Mouse (Mus musculus): ENCODE measurements around the gene Bbx. TPM values are rescaled to one million over a fixed set of nuclear protein-coding genes. Genes with fewer than 3 reads are reported as not detected.

Bbx gene
- polyA plus RNA-seq, 2 experiments = 1.8 to 3.4 TPM

DNA sequence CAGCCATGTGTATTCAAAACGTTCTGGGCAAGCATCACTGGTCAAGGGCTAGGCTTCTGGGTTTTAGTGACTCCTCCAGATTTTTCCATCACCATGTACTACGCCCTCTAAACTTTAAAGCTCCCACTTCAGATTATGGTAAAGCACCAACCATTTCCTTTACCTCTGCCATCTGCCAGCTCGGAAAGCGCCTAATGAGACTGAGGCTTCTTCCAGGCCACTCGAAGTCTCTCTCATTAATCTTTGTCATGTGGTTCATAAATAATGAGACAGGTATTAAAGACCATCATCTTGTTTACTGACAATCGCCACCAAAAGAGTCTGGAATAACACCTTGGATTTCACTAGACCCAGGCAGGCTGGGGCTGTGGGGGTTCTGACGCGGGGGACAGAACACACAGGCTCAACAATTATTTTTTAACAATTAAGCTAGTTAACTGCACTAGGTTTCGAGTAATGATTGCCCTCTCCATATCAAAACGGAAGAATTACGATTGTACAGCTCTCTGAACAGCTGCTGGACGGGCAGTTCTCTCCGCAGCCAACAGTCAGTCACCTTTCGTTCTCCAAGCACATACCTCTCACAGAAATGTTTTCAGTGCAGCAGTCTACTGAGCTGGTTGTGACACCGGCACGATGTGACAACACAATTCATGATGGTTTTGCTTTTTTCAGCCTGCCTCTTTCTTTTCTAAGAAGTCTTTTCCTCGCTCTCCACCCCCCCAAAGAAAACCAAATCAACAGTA, 68.6 kb downstream of the Bbx start:
- Histone ChIP-seq H3K27ac (no peak overlapping the region), H3K27me3 (ENCODE audit: control insufficient read depth, insufficient read depth, low read length) (no peaks in the 10 kb centered on the region), H3K4me3 (ENCODE audit: insufficient read depth in 1 of 2, low read depth in 2 of 2, low read length in 2 of 2) (peak overlapping the region; percentile 37 to 52), H3K4me2 (ENCODE audit: low read depth) (peak overlapping the region; percentile 49), H3K36me3 (replicated peaks; ENCODE audit: control insufficient read depth, insufficient read depth, low read depth) (no peaks in the 10 kb centered on the region), H3K9ac (replicated peaks) (0 out of 2 replicates have a peak overlapping the region, but pooled peaks have one; percentile 13), H3K9me3 (ENCODE audit: control insufficient read depth, low read length) (no peaks in the 10 kb centered on the region), H3K4me1 (replicated peaks; ENCODE audit: control insufficient read depth in 2 of 2, insufficient read depth in 2 of 2, low read length in 1 of 2) (no peaks in the 10 kb centered on the region; a peak in 1 of 4 replicates)
- no peak for DNase-seq (ENCODE audit: low read depth in 3 of 3, low spot score in 3 of 3)
- WGBS (ENCODE audit: insufficient replicate concordance) = 53% methylated on average over 17 of the region's 17 CpGs
- TF ChIP-seq EP300 (IDR thresholded peaks at IDR 0.05; ENCODE audit: low read depth) = no peak
- TF ChIP-seq CTCF (IDR thresholded peaks at IDR 0.05; ENCODE audit: low read depth) = no peak
- ATAC-seq (ENCODE audit: insufficient read depth) = no peak

DNA sequence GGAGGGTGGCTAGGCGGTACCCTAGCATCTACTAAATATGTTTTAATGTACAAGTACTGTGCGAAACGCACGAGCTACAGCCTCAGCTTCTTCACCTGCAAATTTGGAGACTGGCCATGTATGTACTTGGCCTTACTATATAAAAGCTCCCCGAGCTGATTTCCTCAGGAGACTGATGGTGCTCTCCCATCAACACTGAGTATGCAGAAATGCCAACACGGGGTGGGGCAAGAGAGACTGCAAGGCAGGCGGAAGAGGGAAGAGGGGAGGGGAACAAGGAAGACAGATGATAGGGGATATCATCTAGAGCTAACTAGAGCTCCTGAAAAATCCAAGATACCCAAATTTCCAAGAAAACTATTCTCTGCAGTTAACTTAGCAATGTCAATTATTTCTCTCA, 71.6 kb downstream of the Bbx start:
- DNase-seq (ENCODE audit: low read depth in 3 of 3, low spot score in 3 of 3) (no peak), ATAC-seq (ENCODE audit: insufficient read depth) (no peak)
- Histone ChIP-seq H3K27me3 (ENCODE audit: control insufficient read depth, insufficient read depth, low read length) (no peaks in the 10 kb centered on the region), H3K36me3 (replicated peaks; ENCODE audit: control insufficient read depth, insufficient read depth, low read depth) (no peaks in the 10 kb centered on the region), H3K9me3 (ENCODE audit: control insufficient read depth, low read length) (no peaks in the 10 kb centered on the region), H3K4me3 (ENCODE audit: insufficient read depth in 1 of 2, low read depth in 2 of 2, low read length in 2 of 2) (no peak overlapping the region), H3K27ac (no peak overlapping the region), H3K4me2 (ENCODE audit: low read depth) (no peak overlapping the region), H3K9ac (replicated peaks) (no peak overlapping the region), H3K4me1 (replicated peaks; ENCODE audit: control insufficient read depth in 2 of 2, insufficient read depth in 2 of 2, low read length in 1 of 2) (no peaks in the 10 kb centered on the region)
- TF ChIP-seq CTCF (IDR thresholded peaks at IDR 0.05; ENCODE audit: low read depth) (no peak), EP300 (IDR thresholded peaks at IDR 0.05; ENCODE audit: low read depth) (no peak)
- WGBS (ENCODE audit: insufficient replicate concordance) = 70% methylated on average over 7 of the region's 7 CpGs

DNA sequence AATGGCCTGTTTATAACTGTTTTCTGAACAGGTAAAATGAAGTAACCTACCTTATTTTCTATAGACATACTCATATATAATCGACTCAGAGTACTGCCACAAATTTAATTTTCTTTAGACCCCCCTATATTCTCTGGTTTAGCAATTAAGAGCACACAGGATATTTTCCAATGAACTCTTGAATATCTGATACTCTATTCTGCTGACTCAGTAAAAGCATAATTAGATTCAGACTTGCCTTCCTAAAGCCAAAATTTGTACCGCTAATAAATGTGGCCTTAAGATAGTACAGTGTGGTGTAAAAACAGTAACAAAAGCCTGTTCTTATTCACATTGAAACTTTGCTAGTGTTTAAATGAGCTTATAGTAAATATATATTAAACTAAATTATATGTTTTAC, 102.5 kb downstream of the Bbx start:
- no peak for ATAC-seq (ENCODE audit: insufficient read depth)
- WGBS (ENCODE audit: insufficient replicate concordance) = 67% methylated on average over 2 of the region's 2 CpGs
- Histone ChIP-seq H3K4me1 (replicated peaks; ENCODE audit: control insufficient read depth in 2 of 2, insufficient read depth in 2 of 2, low read length in 1 of 2) (no peaks in the 10 kb centered on the region), H3K4me2 (ENCODE audit: low read depth) (no peak overlapping the region), H3K4me3 (ENCODE audit: insufficient read depth in 1 of 2, low read depth in 2 of 2, low read length in 2 of 2) (no peak overlapping the region), H3K36me3 (replicated peaks; ENCODE audit: control insufficient read depth, insufficient read depth, low read depth) (no peaks in the 10 kb centered on the region), H3K27me3 (ENCODE audit: control insufficient read depth, insufficient read depth, low read length) (no peaks in the 10 kb centered on the region), H3K9me3 (ENCODE audit: control insufficient read depth, low read length) (no peaks in the 10 kb centered on the region), H3K9ac (replicated peaks) (no peak overlapping the region), H3K27ac (no peak overlapping the region)
- TF ChIP-seq EP300 (IDR thresholded peaks at IDR 0.05; ENCODE audit: low read depth) (no peak), CTCF (IDR thresholded peaks at IDR 0.05; ENCODE audit: low read depth) (no peak)
- no peak for DNase-seq (ENCODE audit: low read depth in 3 of 3, low spot score in 3 of 3)

DNA sequence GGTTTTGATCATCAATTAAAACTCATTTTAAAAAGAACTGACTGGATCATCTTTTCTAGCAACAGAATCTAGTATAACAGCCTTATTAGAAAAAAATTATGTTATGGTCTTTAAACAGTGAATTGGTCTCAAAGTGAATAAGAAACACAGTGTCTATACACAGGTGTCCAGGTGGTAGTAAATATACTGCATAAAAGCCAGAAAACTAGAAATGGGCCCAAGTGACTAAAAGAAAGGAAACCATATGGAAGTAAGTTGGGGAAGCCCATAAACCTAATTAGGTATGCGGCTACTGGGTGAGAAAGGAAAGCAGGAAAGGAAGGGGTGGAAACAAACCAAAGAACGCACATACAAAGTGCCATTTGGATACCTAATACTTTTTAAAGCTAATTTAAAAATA, 107.4 kb downstream of the Bbx start:
- H3K9me3 ChIP-seq (ENCODE audit: control insufficient read depth, low read length) = no peaks in the 10 kb centered on the region
- WGBS (ENCODE audit: insufficient replicate concordance) = 69% methylated on average over 2 of the region's 2 CpGs
- no peak overlapping the region for H3K4me2 ChIP-seq (ENCODE audit: low read depth)
- ATAC-seq (ENCODE audit: insufficient read depth) (no peak), DNase-seq (ENCODE audit: low read depth in 3 of 3, low spot score in 3 of 3) (no peak)
- H3K4me1 ChIP-seq (replicated peaks; ENCODE audit: control insufficient read depth in 2 of 2, insufficient read depth in 2 of 2, low read length in 1 of 2) = no peaks in the 10 kb centered on the region
- H3K36me3 ChIP-seq (replicated peaks; ENCODE audit: control insufficient read depth, insufficient read depth, low read depth) = no peaks in the 10 kb centered on the region
- no peak overlapping the region for H3K27ac ChIP-seq
- no peak overlapping the region for H3K9ac ChIP-seq (replicated peaks)
- H3K4me3 ChIP-seq (ENCODE audit: insufficient read depth in 1 of 2, low read depth in 2 of 2, low read length in 2 of 2) = no peak overlapping the region
- H3K27me3 ChIP-seq (ENCODE audit: control insufficient read depth, insufficient read depth, low read length) = no peaks in the 10 kb centered on the region
- no peak for TF ChIP-seq EP300 (IDR thresholded peaks at IDR 0.05; ENCODE audit: low read depth)
- no peak for TF ChIP-seq CTCF (IDR thresholded peaks at IDR 0.05; ENCODE audit: low read depth)

DNA sequence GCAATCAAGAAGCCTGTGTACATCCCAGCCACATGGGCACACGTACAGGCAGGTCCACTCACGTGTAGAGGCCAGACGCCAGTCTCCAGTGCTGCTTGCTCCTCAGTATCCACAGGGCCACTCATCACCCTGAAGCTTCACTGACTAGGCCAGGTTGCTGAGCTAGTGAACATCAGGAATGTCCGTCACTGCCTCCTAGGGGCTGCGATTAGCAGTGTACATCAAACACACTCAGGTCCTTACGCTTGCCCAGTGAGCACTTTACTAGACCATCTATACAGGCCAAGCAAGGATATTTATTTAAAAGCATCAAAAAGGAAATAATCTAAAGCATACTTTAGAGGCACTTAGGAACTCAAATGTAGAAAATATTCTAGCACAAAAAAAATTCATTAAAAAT, 107.9 kb downstream of the Bbx start:
- 78% methylated on average over 6 of the region's 6 CpGs for WGBS (ENCODE audit: insufficient replicate concordance)
- no peaks in the 10 kb centered on the region for H3K4me1 ChIP-seq (replicated peaks; ENCODE audit: control insufficient read depth in 2 of 2, insufficient read depth in 2 of 2, low read length in 1 of 2)
- no peak overlapping the region for H3K4me3 ChIP-seq (ENCODE audit: insufficient read depth in 1 of 2, low read depth in 2 of 2, low read length in 2 of 2)
- no peak overlapping the region for H3K4me2 ChIP-seq (ENCODE audit: low read depth)
- ATAC-seq (ENCODE audit: insufficient read depth) (no peak), DNase-seq (ENCODE audit: low read depth in 3 of 3, low spot score in 3 of 3) (no peak)
- TF ChIP-seq CTCF (IDR thresholded peaks at IDR 0.05; ENCODE audit: low read depth) = no peak
- TF ChIP-seq EP300 (IDR thresholded peaks at IDR 0.05; ENCODE audit: low read depth) = no peak
- no peak overlapping the region for H3K9ac ChIP-seq (replicated peaks)
- no peaks in the 10 kb centered on the region for H3K36me3 ChIP-seq (replicated peaks; ENCODE audit: control insufficient read depth, insufficient read depth, low read depth)
- H3K27me3 ChIP-seq (ENCODE audit: control insufficient read depth, insufficient read depth, low read length) = no peaks in the 10 kb centered on the region
- H3K27ac ChIP-seq = no peak overlapping the region
- H3K9me3 ChIP-seq (ENCODE audit: control insufficient read depth, low read length) = no peaks in the 10 kb centered on the region

Measured in liver, embryonic 14.5 days (tissue).